Mouse (Mus musculus) forelimb bud, embryonic 11.5 days (tissue): Measurements from ENCODE around the gene Rhox4a.
"Not testable (repeated sequence)": the region's sequence is repeated elsewhere in the genome, so short reads cannot be mapped to it uniquely, and the experiment has no call there.

Experiments used
- DNase-seq: peaks from one replicate; pipeline ENCODE4 v3.0.0-alpha.2; 2012; ENCODE audit warnings: low read depth, low spot score

The Rhox4a gene

DNA sequence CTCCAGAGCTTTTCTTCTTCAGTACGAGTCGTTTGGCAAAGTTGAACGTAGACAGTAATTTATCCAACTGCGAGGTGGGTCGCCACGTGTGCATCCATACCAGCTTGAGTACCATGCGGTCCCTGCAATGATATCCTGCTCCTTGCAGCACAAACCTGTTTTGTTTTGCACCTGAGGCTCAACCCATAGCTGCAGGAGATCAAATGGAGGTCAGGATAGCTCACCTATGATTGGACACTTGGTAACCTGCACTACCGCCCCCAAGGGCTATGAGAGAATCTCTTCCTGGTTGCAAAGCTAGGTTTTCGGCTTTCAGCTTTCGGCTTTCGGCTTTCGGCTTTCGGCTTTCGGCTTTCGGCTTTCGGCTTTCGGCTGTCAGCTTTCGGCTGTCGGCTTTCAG, at the start of gene Rhox4a:
Gene Rhox4a, plus strand, starts transcription at position 301 of the 400 bp plus-strand sequence.
- not testable (repeated sequence) for DNase-seq

DNA sequence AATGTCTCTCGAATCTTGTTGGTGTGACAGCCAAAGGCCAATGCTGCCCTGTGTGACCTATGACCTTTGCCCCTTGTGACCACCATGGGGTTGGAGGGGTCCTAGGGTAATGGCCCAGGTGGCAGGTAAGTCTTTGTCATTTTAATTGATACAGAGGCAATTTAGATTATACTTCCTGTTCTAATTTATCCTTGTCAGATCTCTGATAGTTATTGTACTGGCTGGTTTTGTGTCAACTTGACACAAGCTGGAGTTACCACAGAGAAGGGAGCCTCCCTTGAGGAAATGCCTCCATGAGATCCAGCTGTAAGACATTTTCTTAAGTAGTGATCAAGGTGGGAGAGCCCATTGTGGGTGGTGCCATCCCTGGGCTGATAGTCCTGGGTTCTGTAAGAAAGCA, 43.0 kb upstream of the Rhox4a start, which contains the start of gene Rhox1:
Gene Rhox1, minus strand, starts transcription at position 101 of the 400 bp plus-strand sequence.
- not testable (repeated sequence) for DNase-seq

DNA sequence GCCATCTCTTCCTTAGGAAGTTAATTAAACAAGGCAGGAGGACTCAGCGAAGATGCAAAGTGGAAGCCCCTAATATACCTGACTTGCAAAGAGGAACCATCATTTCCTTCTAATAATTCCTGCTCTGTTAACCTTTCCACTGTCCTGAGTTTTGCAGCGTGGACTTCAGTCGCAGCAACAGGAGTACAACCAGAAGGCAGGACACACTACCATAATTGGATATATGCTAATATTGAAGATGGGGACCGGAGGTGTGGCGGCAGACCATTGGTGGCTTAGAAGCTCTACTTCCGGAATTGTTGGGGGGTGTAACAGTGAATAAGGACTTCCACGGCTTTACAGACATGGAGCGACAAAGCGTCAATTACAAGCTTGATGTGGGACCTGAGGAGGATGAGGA, 20.5 kb upstream of the Rhox4a start, which contains the start of gene Rhox2a:
Gene Rhox2a, plus strand, starts transcription at position 301 of the 400 bp plus-strand sequence.
- not testable (repeated sequence) for DNase-seq

DNA sequence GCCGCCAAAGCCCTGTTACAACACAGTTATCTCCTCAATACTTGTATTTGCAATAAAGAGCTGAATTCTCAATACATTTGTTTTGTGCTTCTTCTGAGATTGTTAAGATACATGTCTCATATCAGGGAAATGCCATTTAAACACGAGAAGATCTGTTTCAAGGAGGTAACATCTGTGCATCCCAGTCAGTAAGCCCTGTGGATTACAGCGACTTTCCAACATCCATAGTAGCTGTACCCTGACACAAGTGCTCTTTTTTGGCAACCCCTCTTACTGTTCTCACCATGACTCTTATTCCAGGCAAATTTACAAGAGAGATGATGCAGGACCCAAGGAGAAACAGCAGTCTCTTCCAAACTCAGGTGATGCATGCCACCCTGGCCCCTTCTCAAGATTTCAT, 15.5 kb upstream of the Rhox4a start, which contains the start of gene Rhox3a:
Gene Rhox3a, plus strand, starts transcription at position 301 of the 400 bp plus-strand sequence.
- DNase-seq, result not testable (repeated sequence)
